Mouse (Mus musculus) neural tube, embryonic 11.5 days (tissue): ENCODE results near the gene Mpp6. TPM values are rescaled to one million over a fixed set of nuclear protein-coding genes. Genes with fewer than 3 reads are reported as not detected.

ENCODE experiments used
- ATAC-seq: fragments of 200-750 bp; cut with Nextera tagmentation; 2 replicates; pipeline ENCODE4 v1.8.0; 2017; ENCODE audit warnings: moderate number of reproducible peaks, mild to moderate bottlenecking, moderate TSS enrichment, moderate library complexity; ENCODE audit not compliant: insufficient read depth, low FRiP score, low TSS enrichment
- DNase-seq: peaks from one replicate; pipeline ENCODE4 v3.0.0-alpha.2; 2015; ENCODE audit warnings: low spot score
- H3K27ac ChIP-seq: fragments of 300-500 bp; sonication (generic); 2 replicates; pipeline ENCODE4 v1.5.1; 2014; ENCODE audit warnings: low read depth, mild to moderate bottlenecking, low read length
- H3K27me3 ChIP-seq: fragments of 300-500 bp; sonication (generic); 2 replicates; pipeline ENCODE4 v1.6.1; 2014; ENCODE audit warnings: mild to moderate bottlenecking, low read length, mixed read lengths; ENCODE audit not compliant: control insufficient read depth, insufficient read depth
- H3K36me3 ChIP-seq: fragments of 300-500 bp; sonication (generic); 2 replicates; pipeline ENCODE4 v1.6.1; 2014; ENCODE audit warnings: mild to moderate bottlenecking, low read length, moderate library complexity, mixed read lengths; ENCODE audit not compliant: control insufficient read depth, insufficient read depth
- H3K4me1 ChIP-seq: fragments of 300-500 bp; sonication (generic); 2 replicates; pipeline ENCODE4 v1.6.1; 2014; ENCODE audit warnings: low read length, mixed read lengths; ENCODE audit not compliant: control insufficient read depth, insufficient read depth
- H3K4me2 ChIP-seq: fragments of 300-500 bp; sonication (generic); 2 replicates; pipeline ENCODE4 v1.6.1; 2014; ENCODE audit warnings: low read depth, mild to moderate bottlenecking, moderate library complexity
- H3K4me3 ChIP-seq: fragments of 300-500 bp; sonication (generic); 2 replicates; pipeline ENCODE4 v1.5.1; 2014; ENCODE audit warnings: low read depth, low read length
- H3K9ac ChIP-seq: fragments of 300-500 bp; sonication (generic); 2 replicates; pipeline ENCODE4 v1.6.1; 2014; ENCODE audit warnings: mild to moderate bottlenecking, low read length
- H3K9me3 ChIP-seq: fragments of 300-500 bp; sonication (generic); 2 replicates; pipeline ENCODE4 v1.6.1; 2016; ENCODE audit warnings: low read length; ENCODE audit not compliant: control insufficient read depth
- WGBS: fragments of 180-500 bp; shearing (Covaris S2); extraction: QIAGEN DNeasy Blood & Tissue Kit; methylation state at CpG from one replicate; pipeline ENCODE4 v1.1.7; 2014; 5-methylcytosine and 5-hydroxymethylcytosine counted together
- polyA plus RNA-seq: library from polyadenylated mRNA; unstranded; fragments of >200 nt; fragmentation: Nextera tagmentation; extraction: Ambion mirVana; gene quantifications from 2 replicates; pipeline ENCODE4 v1.2.1, GENCODE M21; 2014

Gene Mpp6
- polyA plus RNA-seq, 1 experiment from 2014 or later = 73.6 TPM

GRCm38 (mm10) chr6:50222351-50222750 is 112.3 kb downstream of the Mpp6 start:
- Histone ChIP-seq H3K27ac (no peak overlapping the region), H3K4me1 (no peaks in the 10 kb centered on the region), H3K27me3 (no peaks in the 10 kb centered on the region), H3K9ac (no peak overlapping the region), H3K4me3 (no peak overlapping the region), H3K36me3 (no peaks in the 10 kb centered on the region), H3K4me2 (no peak overlapping the region), H3K9me3 (no peaks in the 10 kb centered on the region)
- 83% methylated on average over 5 of the region's 5 CpGs for WGBS
- DNase-seq (no peak), ATAC-seq (no peak)

- 79% methylated on average over 5 of the region's 5 CpGs for WGBS
- ATAC-seq = no peak
These were observed 112.9 kb downstream of the Mpp6 start for GRCm38 (mm10) chr6:50222986-50223385.

DNA sequence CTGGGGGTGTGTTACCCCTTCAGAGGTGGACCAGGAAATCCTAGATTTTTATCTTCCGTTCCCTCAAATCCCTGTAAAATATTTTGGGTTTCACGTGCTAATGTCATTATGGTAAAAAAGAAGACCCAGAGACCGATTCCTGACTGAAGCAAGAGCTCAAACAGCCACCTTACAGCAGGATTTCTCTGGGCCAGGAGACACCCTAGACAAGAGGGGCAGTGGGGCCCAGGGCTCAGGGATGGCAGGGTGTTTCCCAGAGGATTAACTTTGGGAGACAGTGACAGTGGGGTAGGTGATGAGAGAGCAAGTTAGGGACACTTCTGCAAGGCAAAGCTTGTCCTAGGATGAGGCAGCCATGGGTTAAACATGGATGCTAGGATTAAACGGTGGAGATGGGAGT is 113.6 kb downstream of the Mpp6 start:
- H3K4me2 ChIP-seq = no peak overlapping the region
- ATAC-seq (no peak), DNase-seq (no peak)
- no peak overlapping the region for H3K9ac ChIP-seq
- H3K9me3 ChIP-seq = no peaks in the 10 kb centered on the region
- H3K27me3 ChIP-seq = no peaks in the 10 kb centered on the region
- H3K36me3 ChIP-seq = no peaks in the 10 kb centered on the region
- H3K27ac ChIP-seq = no peak overlapping the region
- no peak overlapping the region for H3K4me3 ChIP-seq
- 0 out of 2 replicates have a peak, but pooled peaks cover 2% of the 10 kb centered on the region for H3K4me1 ChIP-seq
- WGBS = 85% methylated on average over 4 of the region's 4 CpGs

More at GRCm38 (mm10) chr6:50222986-50223385, 112.9 kb downstream of the Mpp6 start:
- no peaks in the 10 kb centered on the region for H3K36me3 ChIP-seq
- 0 out of 2 replicates have a peak, but pooled peaks cover under 1% of the 10 kb centered on the region for H3K4me1 ChIP-seq
- H3K27me3 ChIP-seq = no peaks in the 10 kb centered on the region
- H3K9me3 ChIP-seq = no peaks in the 10 kb centered on the region
- H3K9ac ChIP-seq = no peak overlapping the region
- no peak overlapping the region for H3K27ac ChIP-seq
- DNase-seq = no peak
- no peak overlapping the region for H3K4me3 ChIP-seq
- H3K4me2 ChIP-seq = no peak overlapping the region

- DNase-seq (no peak), ATAC-seq (no peak)
- Histone ChIP-seq H3K9me3 (no peaks in the 10 kb centered on the region), H3K36me3 (no peaks in the 10 kb centered on the region), H3K4me1 (0 out of 2 replicates have a peak, but pooled peaks cover 2% of the 10 kb centered on the region), H3K4me2 (no peak overlapping the region), H3K4me3 (no peak overlapping the region), H3K9ac (no peak overlapping the region), H3K27ac (no peak overlapping the region), H3K27me3 (no peaks in the 10 kb centered on the region)
- 83% methylated on average over 5 of the region's 5 CpGs for WGBS
These were observed 115.2 kb downstream of the Mpp6 start for GRCm38 (mm10) chr6:50225232-50225631.

DNA sequence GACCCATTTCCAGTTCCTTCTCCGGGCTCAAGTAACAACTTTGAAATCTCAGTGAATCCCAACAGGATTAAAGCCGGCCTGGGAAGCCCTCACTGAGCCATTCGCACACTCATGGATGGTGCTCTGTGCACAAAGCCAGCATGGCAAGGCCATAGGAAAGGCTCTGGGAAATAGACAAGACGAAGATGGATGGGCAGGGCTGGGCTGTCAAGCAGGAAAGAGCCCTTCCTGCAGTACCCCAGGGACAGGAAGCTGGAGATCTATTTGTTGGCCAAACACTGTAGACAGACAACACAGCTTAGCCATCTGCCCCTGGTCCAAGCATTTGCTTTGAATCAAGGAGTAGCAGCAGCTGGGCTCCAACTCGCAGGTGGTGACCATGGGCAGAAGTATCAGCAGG is 118.1 kb downstream of the Mpp6 start:
- no peaks in the 10 kb centered on the region for H3K36me3 ChIP-seq
- no peaks in the 10 kb centered on the region for H3K9me3 ChIP-seq
- H3K4me2 ChIP-seq = no peak overlapping the region
- H3K9ac ChIP-seq = no peak overlapping the region
- no peaks in the 10 kb centered on the region for H3K27me3 ChIP-seq
- 73% methylated on average over 5 of the region's 5 CpGs for WGBS
- H3K27ac ChIP-seq = no peak overlapping the region
- DNase-seq (no peak), ATAC-seq (no peak)
- 0 out of 2 replicates have a peak, but pooled peaks cover 2% of the 10 kb centered on the region for H3K4me1 ChIP-seq
- no peak overlapping the region for H3K4me3 ChIP-seq

GRCm38 (mm10) chr6:50231288-50231687 is 121.2 kb downstream of the Mpp6 start:
- 95% methylated on average over 5 of the region's 5 CpGs for WGBS
- Histone ChIP-seq H3K4me3 (no peak overlapping the region), H3K9me3 (no peaks in the 10 kb centered on the region), H3K27me3 (no peaks in the 10 kb centered on the region), H3K4me1 (0 out of 2 replicates have a peak, but pooled peaks cover 2% of the 10 kb centered on the region), H3K9ac (no peak overlapping the region), H3K4me2 (no peak overlapping the region), H3K36me3 (no peaks in the 10 kb centered on the region), H3K27ac (no peak overlapping the region)
- no peak for DNase-seq
- ATAC-seq = no peak

DNA sequence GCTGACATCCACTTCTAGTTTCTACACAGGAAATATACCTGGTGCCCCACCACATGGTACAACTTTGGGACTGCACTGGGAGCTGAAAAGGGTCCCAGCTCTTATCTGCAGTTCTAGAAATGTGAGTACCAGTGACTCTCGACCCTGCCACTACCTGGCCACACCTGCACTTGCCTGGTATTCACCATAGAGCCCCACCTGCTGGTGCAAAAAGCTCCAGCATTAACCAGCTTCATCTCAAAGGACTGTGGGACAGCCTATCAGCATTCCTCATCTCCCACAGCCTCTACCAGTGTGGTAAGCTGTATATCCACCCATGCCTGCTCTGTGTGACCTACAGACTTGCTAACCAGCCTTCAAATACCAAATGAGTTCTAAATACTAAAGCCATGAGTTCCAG is 122.9 kb downstream of the Mpp6 start:
- DNase-seq (no peak), ATAC-seq (no peak)
- H3K4me2 ChIP-seq = no peak overlapping the region
- H3K4me3 ChIP-seq = no peak overlapping the region
- no peaks in the 10 kb centered on the region for H3K9me3 ChIP-seq
- 0 out of 2 replicates have a peak, but pooled peaks cover 2% of the 10 kb centered on the region for H3K4me1 ChIP-seq
- no peak overlapping the region for H3K27ac ChIP-seq
- H3K36me3 ChIP-seq = no peaks in the 10 kb centered on the region
- H3K27me3 ChIP-seq = no peaks in the 10 kb centered on the region
- WGBS = 63% methylated on average over 1 of the region's 1 CpGs
- H3K9ac ChIP-seq = no peak overlapping the region

- Histone ChIP-seq H3K27ac (no peak overlapping the region), H3K4me1 (no peaks in the 10 kb centered on the region), H3K27me3 (no peaks in the 10 kb centered on the region), H3K4me2 (no peak overlapping the region), H3K36me3 (no peaks in the 10 kb centered on the region), H3K9me3 (no peaks in the 10 kb centered on the region), H3K9ac (no peak overlapping the region), H3K4me3 (no peak overlapping the region)
- ATAC-seq (no peak), DNase-seq (no peak)
- 71% methylated on average over 2 of the region's 2 CpGs for WGBS
These were observed 127.9 kb downstream of the Mpp6 start for GRCm38 (mm10) chr6:50237963-50238362.

DNA sequence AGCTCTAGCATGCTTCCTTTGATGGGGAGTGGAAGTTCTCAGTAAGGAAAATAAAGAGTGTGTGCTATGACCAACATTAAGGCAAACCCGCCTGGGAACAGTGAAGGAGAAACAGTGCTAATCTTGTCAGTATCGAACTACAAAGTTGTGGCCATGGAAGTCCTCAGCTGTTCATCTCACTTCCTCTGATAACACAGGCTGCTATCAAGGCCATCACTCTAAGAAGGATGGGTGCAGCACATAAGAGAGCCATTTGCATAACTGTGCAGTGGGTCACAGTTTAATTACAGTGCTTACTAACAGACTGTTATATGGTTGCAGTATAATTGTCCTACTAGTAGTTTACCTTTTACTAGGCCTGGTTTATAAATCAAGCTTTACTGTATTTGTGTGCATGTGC is 129.9 kb downstream of the Mpp6 start:
- H3K9ac ChIP-seq = no peak overlapping the region
- H3K4me2 ChIP-seq = no peak overlapping the region
- H3K4me3 ChIP-seq = no peak overlapping the region
- no peaks in the 10 kb centered on the region for H3K36me3 ChIP-seq
- H3K27ac ChIP-seq = no peak overlapping the region
- H3K27me3 ChIP-seq = no peaks in the 10 kb centered on the region
- no peak for ATAC-seq
- 97% methylated on average over 2 of the region's 2 CpGs for WGBS
- no peaks in the 10 kb centered on the region for H3K4me1 ChIP-seq
- H3K9me3 ChIP-seq = no peaks in the 10 kb centered on the region
- DNase-seq = no peak
